Mouse (Mus musculus): ENCODE results near the gene Pitx2. TPM values are rescaled to one million over a fixed set of nuclear protein-coding genes. Genes with fewer than 3 reads are reported as not detected.

Gene Pitx2
- 34.8 and 35.6 TPM in 2 replicates for polyA plus RNA-seq (2016; fragmentation: Nextera tagmentation; extraction: Ambion mirVana)

- peak within 1 kb of the TSS; percentile 61 for H3K9ac ChIP-seq (replicated peaks)
- H3K4me1 ChIP-seq (replicated peaks) = peaks cover 31% of the 10 kb centered on the region
- WGBS = under 1% methylated on average over 60 of the region's 60 CpGs
- H3K27me3 ChIP-seq = peaks cover 93% of the 10 kb centered on the region
- H3K9me3 ChIP-seq = no peaks in the 10 kb centered on the region
- peak within 1 kb of the TSS; percentile 62 for H3K4me2 ChIP-seq
- H3K36me3 ChIP-seq = no peaks in the 10 kb centered on the region
- H3K27ac ChIP-seq = peak within 1 kb of the TSS; percentile 56
- ATAC-seq (ENCODE audit: insufficient number of reproducible peaks, insufficient read depth, low FRiP score, low TSS enrichment, low read depth) = peak; percentile 24; the same call in 1 of the 2 replicates
- peak within 1 kb of the TSS; percentile 42 for H3K4me3 ChIP-seq (replicated peaks)
Measured at GRCm38 (mm10) chr3:129199609-129200500, at the start of gene Pitx2. Pitx2 (plus strand) TSS chr3:129199878.

GRCm38 (mm10) chr3:129150001-129150400 lies 49.7 kb upstream of the Pitx2 start:
- H3K4me3 ChIP-seq (replicated peaks) = no peak overlapping the region
- H3K36me3 ChIP-seq = no peaks in the 10 kb centered on the region
- H3K4me2 ChIP-seq = no peak overlapping the region
- no peak overlapping the region for H3K9ac ChIP-seq (replicated peaks)
- H3K4me1 ChIP-seq (replicated peaks) = peaks cover 8% of the 10 kb centered on the region
- no peaks in the 10 kb centered on the region for H3K27me3 ChIP-seq
- no peak overlapping the region for H3K27ac ChIP-seq
- WGBS = 91% methylated on average over 2 of the region's 2 CpGs
- no peaks in the 10 kb centered on the region for H3K9me3 ChIP-seq
- no peak for ATAC-seq (ENCODE audit: insufficient number of reproducible peaks, insufficient read depth, low FRiP score, low TSS enrichment, low read depth)

GRCm38 (mm10) chr3:129151096-129151685 lies 48.5 kb upstream of the Pitx2 start:
- WGBS = 12% methylated on average over 8 of the region's 8 CpGs
- Histone ChIP-seq H3K9ac (replicated peaks) (no peak overlapping the region), H3K27me3 (peaks cover 3% of the 10 kb centered on the region; the same call in 1 of the 2 replicates), H3K9me3 (no peaks in the 10 kb centered on the region), H3K4me2 (peak overlapping the region; percentile 17; the same call in 1 of the 2 replicates), H3K27ac (no peak overlapping the region), H3K4me3 (replicated peaks) (no peak overlapping the region), H3K36me3 (no peaks in the 10 kb centered on the region), H3K4me1 (replicated peaks) (peaks cover 8% of the 10 kb centered on the region)
- ATAC-seq (ENCODE audit: insufficient number of reproducible peaks, insufficient read depth, low FRiP score, low TSS enrichment, low read depth) = no peak; the same call in 1 of the 2 replicates

- 39% methylated on average over 9 of the region's 9 CpGs for WGBS
- H3K4me1 ChIP-seq (replicated peaks) = peaks cover 5% of the 10 kb centered on the region
- H3K4me3 ChIP-seq (replicated peaks) = no peak overlapping the region
- H3K9me3 ChIP-seq = no peaks in the 10 kb centered on the region
- peaks cover 21% of the 10 kb centered on the region; the same call in 1 of the 2 replicates for H3K27me3 ChIP-seq
- no peak overlapping the region for H3K4me2 ChIP-seq
- ATAC-seq (ENCODE audit: insufficient number of reproducible peaks, insufficient read depth, low FRiP score, low TSS enrichment, low read depth) = no peak
- H3K36me3 ChIP-seq = no peaks in the 10 kb centered on the region
- no peak overlapping the region for H3K9ac ChIP-seq (replicated peaks)
- H3K27ac ChIP-seq = no peak overlapping the region
Measured at GRCm38 (mm10) chr3:129158812-129159370, 40.8 kb upstream of the Pitx2 start.

GRCm38 (mm10) chr3:129161333-129162035 lies 38.2 kb upstream of the Pitx2 start:
- Histone ChIP-seq H3K4me2 (no peak overlapping the region), H3K27me3 (peaks cover 18% of the 10 kb centered on the region; the same call in 1 of the 2 replicates), H3K36me3 (no peaks in the 10 kb centered on the region), H3K9me3 (no peaks in the 10 kb centered on the region), H3K4me3 (replicated peaks) (no peak overlapping the region), H3K9ac (replicated peaks) (no peak overlapping the region), H3K27ac (no peak overlapping the region), H3K4me1 (replicated peaks) (peaks cover 8% of the 10 kb centered on the region)
- no peak for ATAC-seq (ENCODE audit: insufficient number of reproducible peaks, insufficient read depth, low FRiP score, low TSS enrichment, low read depth)
- 81% methylated on average over 11 of the region's 11 CpGs for WGBS

GRCm38 (mm10) chr3:129164246-129164645 lies 35.4 kb upstream of the Pitx2 start:
- Histone ChIP-seq H3K9me3 (no peaks in the 10 kb centered on the region), H3K4me1 (replicated peaks) (peaks cover 6% of the 10 kb centered on the region; the same call in 1 of the 2 replicates), H3K4me3 (replicated peaks) (no peak overlapping the region), H3K27me3 (peaks cover 14% of the 10 kb centered on the region; the same call in 1 of the 2 replicates), H3K36me3 (no peaks in the 10 kb centered on the region), H3K9ac (replicated peaks) (no peak overlapping the region), H3K27ac (no peak overlapping the region), H3K4me2 (no peak overlapping the region)
- no peak for ATAC-seq (ENCODE audit: insufficient number of reproducible peaks, insufficient read depth, low FRiP score, low TSS enrichment, low read depth)
- WGBS = 68% methylated on average over 1 of the region's 1 CpGs

- WGBS = 85% methylated on average over 8 of the region's 8 CpGs
Measured at GRCm38 (mm10) chr3:129165715-129166114, 34.0 kb upstream of the Pitx2 start.

GRCm38 (mm10) chr3:129166684-129167083 lies 33.0 kb upstream of the Pitx2 start:
- peaks cover 9% of the 10 kb centered on the region; the same call in 1 of the 2 replicates for H3K27me3 ChIP-seq
- 2% methylated on average over 6 of the region's 6 CpGs for WGBS
- H3K4me2 ChIP-seq = no peak overlapping the region

More at GRCm38 (mm10) chr3:129165715-129166114, 34.0 kb upstream of the Pitx2 start:
- no peak overlapping the region for H3K27ac ChIP-seq
- no peaks in the 10 kb centered on the region for H3K9me3 ChIP-seq
- no peak for ATAC-seq (ENCODE audit: insufficient number of reproducible peaks, insufficient read depth, low FRiP score, low TSS enrichment, low read depth)
- H3K36me3 ChIP-seq = no peaks in the 10 kb centered on the region
- H3K27me3 ChIP-seq = peaks cover 9% of the 10 kb centered on the region; the same call in 1 of the 2 replicates
- no peak overlapping the region for H3K4me2 ChIP-seq
- H3K4me3 ChIP-seq (replicated peaks) = no peak overlapping the region
- 0 out of 2 replicates have a peak, but pooled peaks cover 6% of the 10 kb centered on the region for H3K4me1 ChIP-seq (replicated peaks)
- H3K9ac ChIP-seq (replicated peaks) = no peak overlapping the region

GRCm38 (mm10) chr3:129170416-129170815 lies 29.3 kb upstream of the Pitx2 start:
- Histone ChIP-seq H3K9ac (replicated peaks) (no peak overlapping the region), H3K36me3 (no peaks in the 10 kb centered on the region), H3K27me3 (no peaks in the 10 kb centered on the region), H3K9me3 (no peaks in the 10 kb centered on the region), H3K27ac (no peak overlapping the region), H3K4me3 (replicated peaks) (no peak overlapping the region), H3K4me2 (no peak overlapping the region), H3K4me1 (replicated peaks) (0 out of 2 replicates have a peak, but pooled peaks cover 6% of the 10 kb centered on the region)
- 74% methylated on average over 7 of the region's 7 CpGs for WGBS
- ATAC-seq (ENCODE audit: insufficient number of reproducible peaks, insufficient read depth, low FRiP score, low TSS enrichment, low read depth) = no peak

More at GRCm38 (mm10) chr3:129166684-129167083, 33.0 kb upstream of the Pitx2 start:
- H3K4me1 ChIP-seq (replicated peaks) = 0 out of 2 replicates have a peak, but pooled peaks cover 6% of the 10 kb centered on the region
- H3K36me3 ChIP-seq = no peaks in the 10 kb centered on the region
- no peak overlapping the region for H3K4me3 ChIP-seq (replicated peaks)
- no peaks in the 10 kb centered on the region for H3K9me3 ChIP-seq
- H3K27ac ChIP-seq = no peak overlapping the region
- no peak for ATAC-seq (ENCODE audit: insufficient number of reproducible peaks, insufficient read depth, low FRiP score, low TSS enrichment, low read depth)
- no peak overlapping the region for H3K9ac ChIP-seq (replicated peaks)

- 84% methylated on average over 4 of the region's 4 CpGs for WGBS
- no peaks in the 10 kb centered on the region for H3K4me1 ChIP-seq (replicated peaks)
- no peak overlapping the region for H3K4me2 ChIP-seq
- no peak for ATAC-seq (ENCODE audit: insufficient number of reproducible peaks, insufficient read depth, low FRiP score, low TSS enrichment, low read depth)
- H3K9me3 ChIP-seq = no peaks in the 10 kb centered on the region
- no peak overlapping the region for H3K4me3 ChIP-seq (replicated peaks)
- no peaks in the 10 kb centered on the region for H3K36me3 ChIP-seq
- H3K9ac ChIP-seq (replicated peaks) = no peak overlapping the region
- no peak overlapping the region for H3K27ac ChIP-seq
- H3K27me3 ChIP-seq = no peaks in the 10 kb centered on the region
Measured at GRCm38 (mm10) chr3:129171789-129172188, 27.9 kb upstream of the Pitx2 start.
